Mouse (Mus musculus) B cell, adult 2 months (primary cell): ENCODE data around the gene Caly.
A peak's percentile ranks its signal among the peaks of the same experiment; 100 is the strongest.

Source experiments
- DNase-seq, 2 experiments: peaks; one replicate each; pipeline ENCODE4 v3.0.0; 2022

Caly gene

DNA sequence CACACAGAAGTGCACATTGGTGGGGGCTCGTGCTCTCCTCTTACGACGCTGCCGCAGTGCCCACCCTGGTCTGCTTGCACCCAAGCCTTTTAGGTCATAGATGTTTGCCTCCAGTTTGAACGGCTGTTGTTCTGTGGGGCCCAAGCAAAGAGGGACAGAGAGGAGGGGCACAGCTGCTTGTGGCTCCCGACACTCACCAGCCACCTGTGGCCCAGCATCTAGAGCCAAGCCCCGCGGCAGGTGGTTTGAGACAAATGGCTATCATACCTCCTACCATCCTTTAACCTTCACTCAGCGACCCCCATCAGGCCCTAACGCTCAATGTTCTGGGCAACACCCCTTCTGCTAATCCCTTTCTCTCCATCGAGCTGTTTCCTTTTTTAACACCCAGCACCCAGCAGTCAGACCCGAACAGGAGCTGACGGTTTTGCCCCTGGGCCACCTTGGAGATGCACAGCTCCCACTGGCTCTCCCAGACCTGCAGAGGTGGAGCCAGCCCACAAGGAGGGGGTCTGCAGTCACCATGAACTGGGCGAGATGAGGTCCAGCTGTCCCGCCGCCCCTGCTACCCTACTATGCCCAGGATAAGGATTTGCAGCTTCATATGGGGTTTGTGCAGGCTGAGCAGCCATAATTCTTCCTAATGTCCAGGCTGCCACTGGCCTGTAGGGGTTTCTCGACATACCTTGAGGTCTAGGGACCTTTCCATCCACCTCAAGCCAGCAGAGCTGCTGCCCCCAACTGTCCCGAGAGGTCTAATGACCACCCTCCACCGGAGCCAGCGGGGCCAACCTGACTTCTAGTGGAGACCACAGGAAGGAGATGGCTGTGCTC lies 723 bp downstream of the Caly start:
- no peak for DNase-seq

DNA sequence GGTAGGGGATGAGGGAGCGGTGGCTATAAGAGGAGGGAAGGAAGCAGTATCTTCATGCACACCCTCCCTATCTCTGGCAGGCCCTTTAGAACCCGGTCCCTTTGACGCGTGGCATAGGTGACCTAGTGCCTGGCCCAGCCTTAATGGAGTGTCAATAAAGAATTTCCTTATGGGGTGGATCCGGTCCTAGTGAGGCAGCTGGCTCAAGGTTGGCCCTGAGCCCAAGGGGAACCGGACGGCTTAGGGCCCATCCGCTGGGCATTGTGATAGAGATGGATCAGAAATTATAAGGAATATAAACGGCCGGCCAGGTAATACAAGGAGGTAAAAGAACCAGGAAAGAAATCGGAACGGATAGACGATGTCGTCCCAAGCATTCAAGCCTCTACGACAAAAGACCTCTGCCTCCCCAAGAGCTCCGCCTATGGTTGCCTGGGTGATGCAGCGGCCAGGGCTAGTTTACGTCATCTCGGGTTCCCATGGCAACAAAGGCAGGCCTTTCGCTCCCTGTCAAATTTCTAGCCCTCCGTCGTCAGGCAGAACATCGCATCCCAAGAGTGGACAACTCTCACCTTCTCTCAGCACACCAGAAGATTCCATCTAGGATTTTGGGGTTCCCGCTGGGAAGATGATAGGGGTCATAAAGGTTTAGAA lies 1.7 kb downstream of the Caly start:
- peak; percentile 59 to 63 for DNase-seq

GRCm38 (mm10) chr7:140078711-140079110 lies 3.6 kb downstream of the Caly start:
- peak; percentile 71 to 73 for DNase-seq

DNA sequence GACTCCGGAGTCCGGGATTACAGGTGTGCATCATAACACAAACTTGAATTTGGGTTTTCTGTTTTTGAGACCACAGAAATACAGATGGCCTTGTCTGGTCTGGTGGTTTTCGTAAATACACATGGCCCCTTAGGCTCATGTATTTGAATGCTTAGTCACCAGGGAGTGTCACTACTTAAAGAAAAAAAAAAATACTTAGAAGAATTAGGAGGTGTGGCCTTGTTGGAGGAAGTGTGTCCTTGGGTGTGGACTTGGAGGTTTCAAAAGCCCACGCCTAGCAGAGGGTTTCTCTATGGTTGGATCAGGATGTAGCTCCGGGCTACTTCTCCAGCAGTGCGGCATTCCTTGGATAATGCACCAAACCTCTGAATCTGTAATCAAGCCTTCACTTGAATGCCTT lies 4.7 kb downstream of the Caly start:
- no peak for DNase-seq

- no peak for DNase-seq
These were observed 12.2 kb downstream of the Caly start for GRCm38 (mm10) chr7:140070042-140070711.

GRCm38 (mm10) chr7:140067397-140067796 lies 15.0 kb downstream of the Caly start:
- no peak for DNase-seq

DNA sequence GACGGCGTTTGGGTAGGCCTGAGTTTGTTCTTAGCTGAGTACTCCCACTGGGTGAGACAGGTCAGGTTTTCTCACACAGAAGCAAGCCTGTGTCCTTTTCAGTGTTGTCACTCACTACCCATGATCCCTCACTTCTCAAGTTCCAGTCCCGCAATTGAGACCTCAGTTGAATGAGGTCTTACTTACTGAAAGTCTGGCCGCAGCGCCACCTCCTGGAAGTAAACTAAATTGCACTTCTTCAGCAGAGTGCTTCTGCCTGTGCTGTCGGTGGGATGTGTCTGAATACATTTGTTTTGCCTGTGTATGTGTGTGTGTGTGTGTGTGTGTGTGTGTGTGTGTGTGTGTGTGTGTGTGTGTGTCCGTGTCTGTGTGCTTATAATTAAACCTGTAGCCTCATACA lies 19.3 kb downstream of the Caly start:
- peak; percentile 76 to 77 for DNase-seq

GRCm38 (mm10) chr7:140062307-140062706 lies 20.0 kb downstream of the Caly start:
- DNase-seq = peak in 1 of 2 experiments; percentile 15

GRCm38 (mm10) chr7:140061832-140062130 lies 20.6 kb downstream of the Caly start:
- DNase-seq = no peak

DNA sequence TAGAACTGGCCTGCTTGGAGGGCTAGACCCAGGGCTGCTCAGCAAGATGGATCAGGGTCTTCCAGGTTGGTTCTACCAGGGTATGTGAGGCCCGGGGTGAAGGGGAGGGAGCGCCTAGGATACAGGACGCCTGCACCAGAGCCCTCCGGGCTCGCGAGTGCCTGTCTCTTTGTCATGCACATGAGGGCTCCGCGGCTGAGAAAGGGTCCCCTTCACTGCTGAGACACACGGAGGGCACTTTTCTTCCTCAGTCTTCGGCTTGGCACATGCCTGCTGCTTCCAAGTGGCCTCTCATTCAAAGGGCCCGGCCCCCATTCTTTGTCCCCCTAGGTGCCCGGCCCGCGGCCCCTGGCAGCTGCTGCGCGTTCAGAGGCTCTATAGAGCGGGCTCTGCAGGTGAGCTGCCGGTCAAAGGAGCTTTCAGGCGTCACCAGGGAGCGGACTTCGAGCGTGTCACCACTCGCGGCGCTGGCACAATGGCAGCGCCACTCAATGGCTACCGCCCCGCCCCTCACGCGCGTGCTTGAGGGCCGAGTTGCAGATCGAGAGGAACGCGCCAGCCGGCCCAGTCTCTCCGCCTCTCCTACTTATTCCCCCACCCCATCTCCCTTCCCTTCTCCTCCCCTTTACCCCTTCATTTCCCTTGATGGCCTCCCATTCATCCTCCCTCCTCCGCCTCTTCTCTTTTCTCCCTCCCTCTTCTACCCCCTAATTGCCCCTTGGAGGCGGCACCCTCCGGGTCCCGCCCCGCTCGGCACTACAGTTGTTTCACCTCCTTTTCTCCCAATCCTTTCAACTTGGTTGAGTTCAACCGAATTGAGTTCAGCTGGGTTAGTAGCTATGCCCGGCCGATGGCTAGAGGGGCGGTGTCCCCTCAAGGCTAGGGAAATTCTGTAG lies 21.2 kb downstream of the Caly start:
- DNase-seq = peak in 1 of 2 experiments; percentile 19

GRCm38 (mm10) chr7:140059601-140060000 lies 22.7 kb downstream of the Caly start:
- DNase-seq = no peak

DNA sequence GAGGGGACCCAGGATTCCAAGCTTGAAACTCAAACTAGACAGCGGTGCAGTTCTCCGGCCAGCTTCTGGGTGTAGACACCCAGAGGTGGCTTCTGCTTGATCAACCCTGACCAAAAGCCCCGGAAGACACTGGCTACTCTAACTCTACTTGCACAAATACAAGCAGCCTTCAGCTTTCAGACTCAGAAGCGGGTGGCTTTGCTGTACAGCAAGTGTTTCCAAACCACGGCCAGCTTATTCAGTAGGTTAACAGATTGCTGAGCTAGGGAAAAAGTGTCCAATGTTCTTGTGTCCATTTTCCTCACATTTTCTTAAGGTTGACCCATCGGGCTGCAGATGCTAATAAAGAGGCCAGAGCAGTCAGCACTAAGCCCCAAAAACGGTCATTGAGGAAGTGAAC lies 23.8 kb downstream of the Caly start:
- DNase-seq = no peak

GRCm38 (mm10) chr7:140057413-140058407 lies 24.6 kb downstream of the Caly start:
- no peak for DNase-seq

- no peak for DNase-seq
These were observed 28.2 kb downstream of the Caly start for GRCm38 (mm10) chr7:140054124-140054523.

DNA sequence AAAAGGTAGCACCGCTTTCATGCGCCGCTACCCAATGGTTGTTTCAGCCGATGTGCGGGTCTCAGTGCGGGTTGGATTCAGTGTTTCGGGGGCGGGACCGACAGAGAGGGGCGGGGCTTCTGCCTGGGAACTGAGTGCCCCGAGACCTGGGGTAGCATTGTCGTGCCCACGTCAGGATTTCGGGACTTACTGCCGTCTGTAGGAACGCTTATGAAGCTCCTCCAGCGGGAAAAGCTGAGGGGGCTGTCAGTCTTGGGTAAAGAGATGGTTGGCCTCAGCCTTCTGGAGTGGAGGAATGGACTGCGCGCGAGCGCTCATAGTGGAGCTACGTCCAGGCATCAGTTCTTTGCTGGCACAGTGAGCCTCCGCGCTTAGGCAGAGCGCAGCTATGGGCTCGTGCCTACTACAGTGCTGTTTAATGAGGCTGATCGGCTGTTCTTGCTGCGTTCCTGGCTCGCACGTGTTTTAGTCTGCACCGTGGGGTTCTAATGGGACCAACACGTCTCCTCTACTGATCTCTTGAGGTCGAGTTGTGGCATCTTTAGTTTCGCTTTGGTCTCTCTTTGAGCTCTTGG lies 33.1 kb downstream of the Caly start:
- peak; percentile 46 to 48 for DNase-seq

GRCm38 (mm10) chr7:140048361-140049114 lies 33.8 kb downstream of the Caly start, which contains the start of gene Msx3:
Gene Msx3, minus strand, starts transcription at chr7:140049089.
- peak in 1 of 2 experiments; percentile 17 for DNase-seq

- no peak for DNase-seq
These were observed 34.5 kb downstream of the Caly start for GRCm38 (mm10) chr7:140047811-140048311.

DNA sequence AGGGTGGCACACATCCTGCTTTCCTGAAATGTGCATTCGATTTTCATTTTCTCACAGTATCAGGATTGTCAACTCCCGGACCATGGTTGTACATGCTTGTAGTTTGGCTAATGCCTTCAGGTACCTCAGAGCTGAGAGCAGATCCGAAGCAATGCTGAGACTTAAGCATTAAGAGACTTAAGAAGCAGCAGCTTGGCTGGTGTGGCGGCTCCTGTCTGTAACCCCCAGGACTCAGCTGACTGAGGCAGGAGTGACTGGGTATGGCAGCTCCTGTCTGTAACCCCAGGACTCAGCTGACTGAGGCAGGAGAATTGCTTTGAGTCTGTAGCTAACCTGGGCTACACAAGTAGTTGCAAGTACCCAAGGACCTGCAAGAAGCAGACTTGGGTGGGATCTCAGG lies 36.8 kb downstream of the Caly start:
- no peak for DNase-seq

DNA sequence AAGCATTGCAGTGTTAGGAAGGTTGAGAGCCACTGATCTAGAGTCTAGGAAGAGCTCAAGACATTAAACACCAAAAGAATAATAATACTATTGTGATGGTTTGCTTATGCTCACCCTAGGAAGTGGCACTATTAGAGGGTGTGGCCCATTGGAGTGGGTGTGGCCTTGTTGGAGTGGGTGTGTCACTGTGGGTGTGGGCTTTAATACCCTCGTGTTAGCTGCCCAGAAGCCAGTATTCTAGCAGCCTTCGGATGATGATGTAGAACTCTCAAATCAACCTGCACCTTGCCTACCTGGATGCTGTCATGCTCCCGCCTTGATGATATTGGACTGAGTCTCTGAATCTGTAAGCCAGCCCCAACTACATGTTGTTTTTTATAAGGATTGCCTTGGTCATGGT lies 39.6 kb downstream of the Caly start:
- no peak for DNase-seq

- peak in 1 of 2 experiments; percentile 1 for DNase-seq
These were observed 45.2 kb downstream of the Caly start for GRCm38 (mm10) chr7:140037171-140037555.
